28 mouse cellular contexts compared by ENCODE assay signal in genomic region chr14:57975656-57976055, GRCm38 (mm10). TPM values are rescaled to one million over a fixed set of nuclear protein-coding genes. Genes with fewer than 3 reads are reported as not detected.
DNase-seq lines count a peak whose midpoint lies in the region; ATAC-seq lines count a peak whose summit lies in the region.
"Had no signal": no experiment of that assay in that cellular context is flagged by ENCODE, and none has a peak within 500 bp of the region (broad histone marks: within the 10 kb centered on the region; RNA-seq: fewer than 3 reads in every experiment).

No protein-coding gene starts in this region.

- H3K9ac ChIP-seq in embryonic facial prominence, embryonic 11.5 days (replicated peaks; ENCODE audit: low read length), result no peak overlapping the region
- no peak overlapping the region for H3K9ac ChIP-seq in intestine, embryonic 15.5 days
- no peak overlapping the region for H3K9ac ChIP-seq in intestine, embryonic 16.5 days (ENCODE audit: low read depth, low read length)
- no peak overlapping the region for H3K9ac ChIP-seq in embryonic facial prominence, embryonic 14.5 days (ENCODE audit: low read depth, low read length)
- H3K9ac ChIP-seq: embryonic facial prominence, embryonic 12.5 days; forebrain, postnatal 0 days; hindbrain, embryonic 12.5 days; hindbrain, embryonic 15.5 days had no signal

- H3K9me3 ChIP-seq in embryonic facial prominence, embryonic 11.5 days (replicated peaks; ENCODE audit: control insufficient read depth, low read length), result no peaks in the 10 kb centered on the region
- H3K9me3 ChIP-seq in embryonic facial prominence, embryonic 10.5 days, result no peaks in the 10 kb centered on the region
- no peaks in the 10 kb centered on the region for H3K9me3 ChIP-seq in intestine, embryonic 15.5 days
- H3K9me3 ChIP-seq in intestine, embryonic 16.5 days (ENCODE audit: control insufficient read depth, low read length), result no peaks in the 10 kb centered on the region
- no peaks in the 10 kb centered on the region for H3K9me3 ChIP-seq in embryonic facial prominence, embryonic 14.5 days (ENCODE audit: control insufficient read depth, low read length)
- H3K9me3 ChIP-seq: embryonic facial prominence, embryonic 12.5 days; forebrain, embryonic 10.5 days; G1E; heart, embryonic 10.5 days; hindbrain, embryonic 12.5 days; hindbrain, embryonic 15.5 days had no signal

- peaks cover 2% of the 10 kb centered on the region; the same call in 1 of the 2 replicates for H3K4me1 ChIP-seq in embryonic facial prominence, embryonic 11.5 days (ENCODE audit: control insufficient read depth, insufficient read depth, low read length)
- H3K4me1 ChIP-seq in embryonic facial prominence, embryonic 10.5 days, result peaks cover 68% of the 10 kb centered on the region
- H3K4me1 ChIP-seq in intestine, embryonic 15.5 days (replicated peaks), result no peaks in the 10 kb centered on the region
- H3K4me1 ChIP-seq in intestine, embryonic 16.5 days (ENCODE audit: control insufficient read depth, insufficient read depth, low read length), result peaks cover 3% of the 10 kb centered on the region; the same call in 1 of the 2 replicates
- H3K4me1 ChIP-seq in embryonic facial prominence, embryonic 14.5 days (ENCODE audit: control insufficient read depth, insufficient read depth, low read length), result peaks cover 10% of the 10 kb centered on the region; the same call in 1 of the 2 replicates
- H3K4me1 ChIP-seq: hindbrain, embryonic 15.5 days had no signal

- H3K4me2 ChIP-seq in embryonic facial prominence, embryonic 11.5 days (ENCODE audit: low read depth, low read length), result no peak overlapping the region
- H3K4me2 ChIP-seq in intestine, embryonic 15.5 days (replicated peaks), result no peak overlapping the region
- no peak overlapping the region for H3K4me2 ChIP-seq in intestine, embryonic 16.5 days (ENCODE audit: low read depth, low read length)
- no peak overlapping the region for H3K4me2 ChIP-seq in embryonic facial prominence, embryonic 14.5 days (ENCODE audit: low read depth, low read length)
- H3K4me2 ChIP-seq: embryonic facial prominence, embryonic 12.5 days; hindbrain, embryonic 12.5 days; hindbrain, embryonic 15.5 days had no signal

- no peak overlapping the region for H3K27ac ChIP-seq in embryonic facial prominence, embryonic 11.5 days (replicated peaks; ENCODE audit: low read depth, low read length)
- no peak overlapping the region for H3K27ac ChIP-seq in embryonic facial prominence, embryonic 10.5 days (replicated peaks)
- no peak overlapping the region for H3K27ac ChIP-seq in intestine, embryonic 15.5 days
- H3K27ac ChIP-seq in intestine, embryonic 16.5 days (ENCODE audit: low read length), result no peak overlapping the region
- no peak overlapping the region for H3K27ac ChIP-seq in embryonic facial prominence, embryonic 14.5 days (replicated peaks; ENCODE audit: low read depth, low read length)
- H3K27ac ChIP-seq: embryonic facial prominence, embryonic 12.5 days; forebrain, embryonic 10.5 days; gastrocnemius, adult 2 months; heart, adult 2 months; heart, embryonic 10.5 days; hindbrain, embryonic 12.5 days; hindbrain, embryonic 15.5 days had no signal

- no peak for ATAC-seq in embryonic facial prominence, embryonic 11.5 days (replicated peaks; ENCODE audit: insufficient number of reproducible peaks, low FRiP score, low TSS enrichment, low read depth)
- ATAC-seq in intestine, embryonic 15.5 days, result peak; percentile 62; the same call in 1 of the 2 replicates
- ATAC-seq in intestine, embryonic 16.5 days, result no peak
- no peak for ATAC-seq in embryonic facial prominence, embryonic 14.5 days (ENCODE audit: low read depth)
- ATAC-seq: forebrain, embryonic 14.5 days; forebrain, postnatal 0 days had no signal

- peak; percentile 52 for DNase-seq in embryonic facial prominence, embryonic 11.5 days (ENCODE audit: low spot score)
- DNase-seq in embryonic facial prominence, embryonic 10.5 days (ENCODE audit: low spot score), result no peak
- peak; percentile 35 for DNase-seq in embryonic facial prominence, embryonic 14.5 days (ENCODE audit: low spot score)
- DNase-seq in gastrocnemius, postnatal 10 days, result no peak
- DNase-seq in urinary bladder, adult 2 months (ENCODE audit: low spot score), result no peak
- DNase-seq: adrenal gland, adult 2 months; adrenal gland, postnatal 14 days; B cell, adult 2 months; cerebellum, adult 11 months; cerebellum, adult 2 months; cerebellum, adult 9-11 months; cerebellum, postnatal 25 days; embryo, embryonic 11 days; forebrain, postnatal 0 days; gastrocnemius, adult 2 months; gastrocnemius, postnatal 25 days; heart, adult 2 months; kidney, adult 11 months had no signal

- no peaks in the 10 kb centered on the region for H3K36me3 ChIP-seq in embryonic facial prominence, embryonic 11.5 days (replicated peaks; ENCODE audit: control insufficient read depth, insufficient read depth, low read depth, low read length)
- H3K36me3 ChIP-seq in embryonic facial prominence, embryonic 10.5 days (replicated peaks), result no peaks in the 10 kb centered on the region
- H3K36me3 ChIP-seq in intestine, embryonic 15.5 days, result no peaks in the 10 kb centered on the region
- H3K36me3 ChIP-seq in intestine, embryonic 16.5 days (ENCODE audit: control insufficient read depth, insufficient read depth, low read length), result no peaks in the 10 kb centered on the region
- H3K36me3 ChIP-seq in embryonic facial prominence, embryonic 14.5 days (ENCODE audit: control insufficient read depth, insufficient read depth, low read length), result no peaks in the 10 kb centered on the region
- H3K36me3 ChIP-seq: embryonic facial prominence, embryonic 12.5 days; forebrain, embryonic 10.5 days; G1E; heart, embryonic 10.5 days; hindbrain, embryonic 12.5 days; hindbrain, embryonic 15.5 days had no signal

- 53% methylated on average over 6 of the region's 6 CpGs for WGBS in embryonic facial prominence, embryonic 11.5 days
- 63% methylated on average over 6 of the region's 6 CpGs for WGBS in embryonic facial prominence, embryonic 10.5 days
- WGBS in intestine, embryonic 15.5 days, result 33% methylated on average over 6 of the region's 6 CpGs
- WGBS in intestine, embryonic 16.5 days, result 40% methylated on average over 6 of the region's 6 CpGs
- 36% methylated on average over 6 of the region's 6 CpGs for WGBS in embryonic facial prominence, embryonic 14.5 days

- H3K4me3 ChIP-seq in embryonic facial prominence, embryonic 11.5 days (ENCODE audit: low read depth, low read length), result no peak overlapping the region
- no peak overlapping the region for H3K4me3 ChIP-seq in embryonic facial prominence, embryonic 10.5 days
- H3K4me3 ChIP-seq in intestine, embryonic 15.5 days (replicated peaks), result no peak overlapping the region
- no peak overlapping the region for H3K4me3 ChIP-seq in intestine, embryonic 16.5 days (ENCODE audit: low read length)
- H3K4me3 ChIP-seq in embryonic facial prominence, embryonic 14.5 days (ENCODE audit: low read depth, low read length), result no peak overlapping the region
- H3K4me3 ChIP-seq: embryonic facial prominence, embryonic 12.5 days; forebrain, embryonic 10.5 days; gastrocnemius, adult 2 months; heart, adult 2 months; heart, embryonic 10.5 days; hindbrain, embryonic 12.5 days; hindbrain, embryonic 15.5 days had no signal

- H3K27me3 ChIP-seq in embryonic facial prominence, embryonic 11.5 days (ENCODE audit: control insufficient read depth, insufficient read depth, low read length), result no peaks in the 10 kb centered on the region
- H3K27me3 ChIP-seq in embryonic facial prominence, embryonic 10.5 days (replicated peaks; ENCODE audit: low read depth, poor library complexity, severe bottlenecking), result no peaks in the 10 kb centered on the region
- H3K27me3 ChIP-seq in intestine, embryonic 15.5 days (replicated peaks), result no peaks in the 10 kb centered on the region
- no peaks in the 10 kb centered on the region for H3K27me3 ChIP-seq in intestine, embryonic 16.5 days (replicated peaks; ENCODE audit: control insufficient read depth, insufficient read depth, low read length)
- H3K27me3 ChIP-seq in embryonic facial prominence, embryonic 14.5 days (replicated peaks; ENCODE audit: control insufficient read depth, insufficient read depth, low read length), result no peaks in the 10 kb centered on the region
- H3K27me3 ChIP-seq: CH12.LX; embryonic facial prominence, embryonic 12.5 days; hindbrain, embryonic 12.5 days; hindbrain, embryonic 15.5 days had no signal

RNA-seq across cellular contexts. Expression of gene Micu2, which starts 23.4 kb away (rescaled TPM):
- 67.6 and 72.6 TPM in 2 replicates for polyA plus RNA-seq in embryonic facial prominence, embryonic 11.5 days (2014; fragmentation: Nextera tagmentation; extraction: Ambion mirVana)
- polyA plus RNA-seq in embryonic facial prominence, embryonic 10.5 days (2016; fragmentation: Nextera tagmentation; extraction: Ambion mirVana), result 63.0 and 63.1 TPM in 2 replicates
- 80.4 and 84.5 TPM in 2 replicates for polyA plus RNA-seq in intestine, embryonic 15.5 days (2015; fragmentation: Nextera tagmentation; extraction: Ambion mirVana)
- polyA plus RNA-seq in intestine, embryonic 16.5 days (2015; fragmentation: Nextera tagmentation; extraction: Ambion mirVana), result 74.6 and 76.8 TPM in 2 replicates
- polyA plus RNA-seq in embryonic facial prominence, embryonic 14.5 days (2014; fragmentation: Nextera tagmentation; extraction: Ambion mirVana), result 63.1 and 67.7 TPM in 2 replicates
- total RNA-seq in gastrocnemius, postnatal 10 days (2021), result 10 to 100 TPM; 54.2 to 58.1 TPM
- 35.2 and 43.4 TPM in 2 replicates for polyA plus RNA-seq in urinary bladder, adult 2 months (2012; rRNA removed)

Comparison
In these comparisons a context has a peak if more than half of its experiments do, and no peak if none do; other contexts are left out.
1. DNase-seq: peak in embryonic facial prominence, embryonic 11.5 days (single experiment) and embryonic facial prominence, embryonic 14.5 days (single experiment); none in embryonic facial prominence, embryonic 10.5 days (single experiment), gastrocnemius, postnatal 10 days (single experiment) and urinary bladder, adult 2 months (single experiment).